Mouse (Mus musculus) lung, postnatal 36 days (tissue): ENCODE measurements around the gene Acbd6.
A peak's percentile ranks its signal among the peaks of the same experiment; 100 is the strongest.

Experiments
- DNase-seq: peaks from one replicate; pipeline ENCODE4 v3.0.0; 2022; ENCODE audit warnings: mixed read lengths

Acbd6 gene

DNA sequence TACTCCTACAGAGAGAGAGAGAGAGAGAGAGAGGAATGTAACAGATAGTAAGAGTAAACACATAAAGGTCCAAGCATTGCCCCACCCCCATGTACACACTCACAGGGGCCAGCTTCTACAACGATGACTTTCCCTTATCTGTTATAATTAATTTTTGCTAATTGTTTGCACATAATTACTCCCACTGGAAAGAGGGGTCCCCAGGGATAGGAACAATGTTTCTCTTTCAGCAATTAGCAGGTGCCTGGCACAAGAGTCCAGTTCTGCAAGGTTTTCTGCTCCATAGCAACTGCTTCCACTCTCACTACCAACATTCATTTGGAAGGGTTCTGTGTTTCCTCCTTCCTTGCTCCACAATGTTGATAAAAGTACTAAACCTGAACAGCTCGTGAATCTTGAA is 168.0 kb downstream of the Acbd6 start:
- no peak for DNase-seq

DNA sequence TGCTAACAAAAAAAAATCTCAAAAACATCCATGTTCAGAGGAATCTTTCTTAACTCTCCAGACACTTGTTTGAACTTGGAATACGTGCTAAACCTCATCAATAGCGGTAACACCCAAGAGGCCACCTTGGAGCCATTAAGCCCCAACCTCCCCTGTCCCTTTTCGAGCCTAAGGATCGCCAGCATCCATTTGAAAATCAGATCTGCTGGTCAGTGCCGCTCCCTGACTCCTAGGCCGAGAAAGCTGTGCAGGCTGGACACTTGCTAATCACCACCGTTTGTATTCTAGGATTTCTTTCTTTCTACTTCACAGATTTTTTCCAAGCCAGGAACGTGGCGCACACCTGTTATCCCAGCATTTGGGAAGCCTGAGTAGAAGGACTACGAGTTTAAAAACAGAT is 169.9 kb downstream of the Acbd6 start:
- no peak for DNase-seq

DNA sequence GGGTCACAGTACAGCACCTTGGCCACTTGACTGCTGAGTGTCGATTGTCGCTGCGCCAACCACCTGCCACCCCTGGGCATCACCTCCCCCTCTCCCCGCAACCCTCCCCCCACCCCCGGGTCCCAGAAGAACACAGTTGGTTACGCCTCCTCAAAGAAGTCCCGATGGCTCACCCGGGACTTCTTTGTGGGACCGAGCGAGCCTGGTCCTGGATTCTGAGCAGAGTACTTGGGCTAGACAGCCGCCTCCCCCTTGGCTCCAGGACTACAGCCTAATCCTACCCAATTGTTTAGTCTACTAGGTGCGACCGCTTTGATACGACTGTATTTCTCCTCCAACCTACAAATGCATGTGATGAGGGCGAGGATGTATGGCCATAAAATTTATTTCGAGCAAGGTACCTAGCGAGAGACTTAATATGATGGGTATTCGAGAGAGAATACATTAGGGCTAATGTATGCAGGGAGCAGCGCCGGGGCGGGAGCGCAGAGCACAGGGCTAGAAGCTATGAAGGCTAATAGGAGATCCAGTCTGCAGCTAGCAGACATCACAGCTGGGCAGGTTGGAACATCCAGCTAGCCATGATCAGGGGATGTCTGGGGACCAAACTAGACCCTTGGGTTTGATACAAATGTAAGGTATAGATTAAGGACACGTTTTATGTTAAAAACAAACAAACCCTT is 171.3 kb downstream of the Acbd6 start:
- no peak for DNase-seq

DNA sequence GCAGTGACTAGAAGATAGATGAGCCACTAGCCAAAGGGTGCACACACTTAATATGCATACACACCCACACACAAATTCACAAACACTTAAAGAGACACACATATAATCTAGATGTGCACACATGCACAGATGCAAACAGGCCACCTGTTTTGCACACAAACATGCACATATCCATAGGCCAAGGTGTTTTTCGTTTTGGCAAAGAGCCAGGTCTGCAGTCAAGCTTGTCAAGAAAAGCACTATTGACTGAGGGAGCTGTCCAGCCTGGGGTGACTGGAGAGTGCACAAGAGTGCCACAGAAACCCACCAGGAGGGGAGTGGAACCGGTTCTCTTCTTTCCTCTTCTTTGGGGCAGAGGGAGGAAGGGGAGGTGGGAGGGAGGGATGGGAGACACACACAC is 173.2 kb downstream of the Acbd6 start:
- DNase-seq = no peak

DNA sequence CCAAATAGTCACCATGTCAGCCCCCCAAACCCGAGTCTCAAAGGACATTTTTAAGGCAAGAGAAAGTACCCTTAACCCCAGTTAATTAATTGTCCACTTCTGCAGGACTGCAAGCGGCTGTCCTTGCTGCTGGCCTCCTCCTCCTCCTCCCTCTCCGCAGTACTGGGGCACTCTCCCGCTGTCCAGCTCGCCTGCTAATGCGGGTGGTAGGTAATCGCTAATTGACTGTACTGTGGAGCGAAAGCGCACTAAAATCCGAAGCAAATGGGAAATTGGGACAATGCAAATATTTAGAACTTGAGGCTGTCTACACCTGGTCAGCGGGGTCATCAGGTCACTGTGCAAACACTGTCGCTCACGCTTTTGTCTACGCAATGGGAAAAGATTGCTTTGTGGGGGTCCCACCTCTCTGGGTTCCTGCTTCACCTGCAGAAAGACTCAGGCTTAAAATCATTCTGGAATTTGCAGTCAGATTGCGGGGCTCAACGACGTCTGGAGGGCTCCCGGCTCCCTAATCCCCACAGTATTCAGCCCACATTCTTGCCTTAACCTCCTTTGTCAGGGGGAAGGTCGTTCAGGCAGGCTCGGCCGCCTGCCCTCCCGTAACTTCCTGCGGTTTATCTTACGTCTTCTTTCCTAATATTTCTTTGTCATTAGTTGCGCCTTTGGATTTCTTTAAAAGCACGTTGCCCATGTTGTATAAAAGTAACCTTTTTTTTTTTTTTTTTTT is 178.3 kb downstream of the Acbd6 start:
- no peak for DNase-seq

DNA sequence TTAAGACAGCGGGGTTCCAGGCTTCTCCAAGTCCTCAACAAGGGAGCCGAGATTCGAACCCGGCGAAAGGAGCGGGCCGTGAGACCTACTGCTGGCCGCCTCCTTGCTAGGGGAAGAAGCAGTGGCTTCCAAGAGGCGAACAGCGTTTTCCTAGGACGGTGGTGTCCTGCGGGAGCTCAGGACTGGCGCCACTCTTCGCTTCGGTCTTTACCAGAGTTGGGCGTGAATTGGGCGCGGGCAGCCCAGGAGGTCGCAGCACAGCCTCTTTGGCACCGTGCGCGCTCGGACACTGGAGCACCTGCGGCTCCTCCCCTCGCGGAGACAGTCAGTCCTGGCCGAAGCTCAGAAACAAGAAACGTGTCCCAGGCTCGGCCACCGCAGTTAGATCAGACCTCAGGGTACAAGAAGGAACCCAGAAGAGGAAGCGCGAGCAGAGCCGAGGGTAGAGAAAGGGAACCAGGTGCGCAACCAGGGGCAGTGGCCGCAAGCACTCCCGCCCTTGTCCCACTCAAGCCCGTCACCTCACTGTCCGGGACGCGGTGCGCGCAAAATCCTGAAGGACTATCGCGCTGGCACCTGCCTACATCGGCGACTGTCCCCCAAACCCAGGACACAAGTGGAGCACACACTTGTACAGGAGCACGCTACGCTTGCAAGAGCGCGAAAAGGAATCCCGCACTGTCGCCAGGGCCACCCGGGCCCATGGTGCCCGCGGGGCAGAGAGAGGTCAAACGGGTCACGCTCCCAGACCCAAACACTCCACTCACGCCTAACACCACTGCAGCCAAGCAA is 179.3 kb downstream of the Acbd6 start:
- DNase-seq = peak; percentile 5

DNA sequence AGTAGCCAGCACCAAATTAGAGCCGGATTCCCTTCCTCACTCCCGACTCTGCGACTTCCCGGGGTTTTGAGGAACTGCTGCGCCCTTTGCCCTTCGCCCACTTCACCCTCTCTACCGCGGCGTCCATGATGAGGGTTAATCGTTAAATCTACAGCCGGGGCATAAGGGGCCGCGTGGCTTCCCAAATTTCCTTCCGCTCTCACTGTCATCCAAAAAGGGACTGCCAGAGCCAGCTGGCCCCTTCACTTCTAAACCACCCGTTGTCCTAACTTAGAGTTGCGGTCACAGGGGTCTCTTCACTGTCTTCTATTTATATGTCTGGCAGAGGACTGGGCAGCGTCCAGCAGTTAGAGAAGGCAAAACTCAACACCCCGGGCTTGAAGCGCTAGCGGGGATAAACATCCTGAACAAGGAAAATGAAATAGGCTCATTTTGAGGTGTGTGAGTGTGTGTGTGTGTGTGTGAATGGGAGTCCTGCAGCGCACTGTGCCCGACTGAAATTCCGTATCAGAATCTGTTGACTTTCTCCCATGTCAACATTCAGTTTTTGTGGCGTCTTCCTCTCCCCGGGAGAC is 180.0 kb downstream of the Acbd6 start:
- DNase-seq = no peak
